Mouse (Mus musculus): Measurements from ENCODE around the gene Mcu. TPM values are rescaled to one million over a fixed set of nuclear protein-coding genes. Genes with fewer than 3 reads are reported as not detected.
A peak's percentile ranks its signal among the peaks of the same experiment; 100 is the strongest.

The Mcu gene
- polyA plus RNA-seq, 2 experiments from 2014 or later: 23.2 to 30.5 TPM

DNA sequence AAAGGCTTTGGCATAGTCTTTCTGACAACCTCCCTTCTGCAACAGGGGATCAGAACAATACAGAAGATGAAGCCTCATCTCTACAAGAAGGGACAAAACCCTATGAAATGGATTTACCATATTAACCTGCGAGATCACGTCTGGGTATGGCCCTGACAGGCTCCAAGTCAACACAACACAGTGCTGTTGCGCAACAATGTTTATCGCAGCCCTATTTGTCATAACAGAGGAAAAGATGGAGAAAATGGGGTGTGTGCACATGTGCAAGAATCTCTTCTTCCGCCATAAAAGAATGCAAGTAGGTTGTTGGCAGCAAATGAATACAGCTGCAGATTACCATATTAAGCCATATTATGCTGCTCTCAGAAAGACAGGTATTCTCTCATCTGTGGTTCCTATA lies 88.7 kb downstream of the Mcu start:
- ATAC-seq: no peak

DNA sequence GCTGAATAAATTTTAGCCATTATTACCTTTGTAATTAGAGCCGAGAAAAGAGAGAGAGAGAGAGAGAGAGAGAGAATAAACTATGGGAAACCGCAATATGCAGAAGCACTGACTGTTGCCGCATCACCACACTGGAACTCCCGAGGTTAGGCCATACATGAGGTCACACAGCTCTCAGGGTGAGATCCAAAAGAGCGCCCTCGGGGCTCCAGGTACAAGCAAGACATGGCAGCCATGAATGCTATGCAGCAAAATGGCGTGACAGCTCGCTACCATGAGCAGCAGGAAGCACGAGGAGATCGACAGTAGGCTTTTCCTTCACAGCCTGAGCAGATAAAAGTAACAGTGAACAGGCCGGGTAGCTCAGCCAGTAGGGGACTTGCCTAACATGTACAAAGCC lies 89.2 kb downstream of the Mcu start:
- no peak for ATAC-seq

DNA sequence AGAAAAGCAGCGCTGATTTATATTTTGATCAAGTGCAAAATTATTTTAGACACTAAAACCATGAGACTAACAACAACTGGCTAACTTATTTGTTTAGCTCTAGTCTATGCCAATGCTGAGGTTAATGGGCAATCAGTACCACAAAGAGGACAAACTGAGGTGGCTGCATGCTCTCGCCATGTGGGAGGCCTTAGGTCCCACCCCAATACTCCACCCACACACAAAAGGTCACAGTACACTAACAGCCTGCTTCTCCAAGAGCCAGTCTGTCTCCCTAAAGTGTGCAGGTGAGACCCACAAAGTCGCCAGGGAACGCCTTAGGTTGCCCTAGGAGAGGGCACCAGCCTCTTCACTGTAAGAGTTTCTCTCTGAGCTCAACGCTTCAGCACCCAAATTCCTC lies 91.8 kb downstream of the Mcu start:
- ATAC-seq: no peak

DNA sequence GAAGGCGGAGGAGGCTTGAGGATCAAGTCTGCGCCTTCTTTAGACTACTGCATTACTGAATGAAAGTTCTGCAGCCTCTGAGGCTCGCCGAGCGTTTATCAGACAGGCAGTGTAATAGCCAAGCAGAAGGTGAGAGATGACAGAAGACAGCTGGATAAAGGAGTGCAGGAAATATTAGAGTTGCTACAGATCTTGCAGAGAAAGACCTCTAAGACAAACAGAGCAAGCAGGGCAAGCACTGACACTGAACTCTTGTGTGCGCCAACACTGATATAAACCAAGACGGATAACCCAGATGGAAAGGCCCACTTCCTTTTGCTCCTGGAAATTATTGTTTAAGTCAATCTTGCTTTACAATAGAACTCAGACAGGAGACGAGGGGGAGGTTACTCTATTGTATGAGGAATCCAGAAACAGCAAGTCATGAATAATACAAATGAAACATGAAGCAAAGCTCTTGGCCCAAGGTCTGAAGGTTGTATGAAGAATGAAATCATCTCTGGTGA lies 92.6 kb downstream of the Mcu start:
- ATAC-seq: no peak

DNA sequence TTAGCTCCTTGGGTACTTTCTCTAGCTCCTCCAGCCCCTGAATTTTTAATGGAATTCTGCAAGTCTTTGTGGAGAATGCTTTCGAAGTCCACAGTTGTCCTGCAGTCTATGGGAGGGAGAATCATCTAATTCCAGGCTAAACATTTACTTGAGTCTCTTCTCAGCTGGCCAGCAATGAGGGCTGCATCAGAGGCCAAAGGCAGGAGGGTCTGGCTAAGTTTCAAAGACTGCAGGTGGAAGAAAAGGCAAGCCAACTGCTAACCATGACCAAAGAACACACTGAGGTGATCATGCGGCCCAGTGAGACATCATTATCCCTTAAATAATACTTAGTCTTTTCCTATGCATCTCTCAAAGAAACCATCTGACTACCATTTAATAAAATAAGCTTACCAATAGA lies 95.8 kb downstream of the Mcu start:
- no peak for ATAC-seq

DNA sequence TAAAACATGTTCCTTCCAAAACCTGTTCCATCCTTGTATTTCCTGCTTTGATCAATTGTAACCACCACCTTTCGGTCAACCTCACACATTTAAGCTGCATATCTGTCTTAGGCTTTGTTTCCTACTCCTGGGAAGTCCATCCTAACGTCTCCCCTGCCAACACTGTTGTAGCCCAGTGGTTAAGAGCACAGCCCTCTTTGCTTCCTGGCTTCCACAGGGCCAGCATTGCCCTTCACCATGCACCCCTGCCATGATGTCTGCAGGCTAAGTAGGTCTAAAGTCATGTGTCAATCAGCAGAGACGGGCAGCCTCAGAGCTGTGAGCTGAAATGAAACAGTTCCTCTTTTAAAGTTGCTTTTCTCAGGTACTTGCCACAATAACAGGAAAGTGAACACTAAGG lies 97.1 kb downstream of the Mcu start:
- no peak for ATAC-seq

DNA sequence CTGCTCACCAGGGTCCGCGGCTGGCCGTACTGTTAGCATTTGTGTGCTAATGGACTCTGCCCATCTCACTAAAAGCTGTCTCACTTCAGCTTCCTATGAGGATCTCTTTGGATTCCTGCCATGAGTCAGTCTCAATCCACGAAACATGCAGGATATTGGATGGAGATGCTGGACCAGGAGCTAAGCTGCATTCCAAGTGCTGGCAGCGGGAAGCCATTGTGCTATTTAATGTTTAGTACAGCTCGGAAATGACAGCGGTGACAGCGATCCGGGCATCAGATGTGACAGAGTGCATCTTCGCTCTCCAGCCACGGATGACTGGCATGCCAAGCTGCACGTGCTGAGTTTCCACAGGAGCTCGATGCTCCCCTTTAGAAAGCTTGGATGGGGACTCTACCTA lies 99.3 kb downstream of the Mcu start:
- ATAC-seq: no peak

DNA sequence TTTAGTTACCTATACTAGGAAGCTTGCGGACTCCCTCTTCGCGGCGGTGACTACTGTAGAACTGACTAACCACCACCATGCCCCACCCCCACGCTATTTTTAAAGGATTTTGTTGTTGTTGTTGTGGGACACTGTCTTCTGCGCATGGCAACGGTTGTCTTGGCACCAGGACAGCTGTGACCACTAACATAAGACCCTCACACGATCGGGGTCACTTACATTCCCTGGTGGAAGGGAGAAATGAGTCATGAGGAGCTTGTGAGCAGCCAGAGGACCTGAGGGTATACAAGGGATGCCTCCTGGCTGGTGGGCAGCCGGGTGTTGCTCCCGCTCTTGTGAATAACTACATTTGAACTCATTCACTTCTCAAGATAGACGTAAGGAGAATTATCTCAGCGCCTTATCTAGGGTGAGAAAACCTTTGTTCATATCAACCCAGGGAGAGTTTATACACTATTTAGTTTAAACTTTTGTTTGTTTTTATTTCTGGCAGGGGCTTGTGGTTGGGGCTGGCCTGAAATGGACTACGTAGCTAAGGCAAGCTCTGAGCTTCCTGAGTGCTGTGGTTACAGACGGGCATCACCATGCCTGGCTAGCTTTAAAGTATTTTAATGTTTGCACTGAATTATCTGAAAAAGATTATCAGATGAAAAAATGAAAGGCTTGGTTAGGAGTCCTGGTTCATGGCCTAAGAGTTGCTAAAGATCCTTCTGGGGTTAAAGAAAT lies 101.6 kb downstream of the Mcu start:
- ATAC-seq: no peak

DNA sequence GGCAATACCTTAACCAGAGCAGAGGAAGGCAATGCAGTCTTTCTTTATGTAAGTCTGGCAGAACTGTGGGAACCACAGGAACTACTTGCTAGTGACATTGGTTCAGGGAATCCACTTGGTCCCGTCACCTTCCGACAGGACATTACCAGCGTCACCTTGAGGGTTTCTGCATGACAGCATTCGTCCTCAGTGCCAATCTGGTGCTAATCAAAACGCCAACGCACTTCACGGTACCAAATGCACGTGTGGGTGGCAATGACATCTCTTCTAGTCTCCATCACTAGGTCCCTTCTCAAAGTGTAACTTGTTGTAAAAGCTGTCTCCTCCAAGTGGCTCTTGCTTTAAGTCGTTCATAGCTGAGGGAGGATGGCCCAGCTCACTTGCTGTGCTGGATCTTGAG lies 104.3 kb downstream of the Mcu start:
- peak; percentile 48 for ATAC-seq

DNA sequence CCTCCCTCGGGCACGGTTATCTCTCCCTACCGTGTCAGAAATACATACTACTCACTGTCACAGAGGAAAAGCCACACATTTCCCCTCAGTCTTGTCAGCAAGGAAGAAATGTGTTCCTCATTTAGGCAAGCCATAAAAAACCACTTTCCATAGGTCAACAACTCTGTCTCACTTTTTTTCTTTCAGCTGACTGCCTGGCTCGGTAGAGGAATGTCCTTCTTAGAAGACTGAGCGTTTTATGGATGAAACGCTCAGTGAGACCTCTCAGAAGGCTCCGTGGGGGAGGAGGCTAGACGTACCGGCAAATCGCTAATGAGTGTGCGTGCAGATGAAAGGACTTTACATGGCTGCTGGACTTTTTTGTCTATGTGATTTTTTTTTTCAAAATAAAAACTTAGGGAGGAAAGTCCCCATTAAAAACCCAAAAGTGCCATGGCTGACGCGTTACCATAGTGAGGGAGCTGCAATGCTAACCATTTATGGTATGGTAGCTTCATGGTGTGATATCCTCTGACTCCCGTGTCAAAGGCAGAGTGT lies 105.0 kb downstream of the Mcu start:
- ATAC-seq: peak; percentile 85

DNA sequence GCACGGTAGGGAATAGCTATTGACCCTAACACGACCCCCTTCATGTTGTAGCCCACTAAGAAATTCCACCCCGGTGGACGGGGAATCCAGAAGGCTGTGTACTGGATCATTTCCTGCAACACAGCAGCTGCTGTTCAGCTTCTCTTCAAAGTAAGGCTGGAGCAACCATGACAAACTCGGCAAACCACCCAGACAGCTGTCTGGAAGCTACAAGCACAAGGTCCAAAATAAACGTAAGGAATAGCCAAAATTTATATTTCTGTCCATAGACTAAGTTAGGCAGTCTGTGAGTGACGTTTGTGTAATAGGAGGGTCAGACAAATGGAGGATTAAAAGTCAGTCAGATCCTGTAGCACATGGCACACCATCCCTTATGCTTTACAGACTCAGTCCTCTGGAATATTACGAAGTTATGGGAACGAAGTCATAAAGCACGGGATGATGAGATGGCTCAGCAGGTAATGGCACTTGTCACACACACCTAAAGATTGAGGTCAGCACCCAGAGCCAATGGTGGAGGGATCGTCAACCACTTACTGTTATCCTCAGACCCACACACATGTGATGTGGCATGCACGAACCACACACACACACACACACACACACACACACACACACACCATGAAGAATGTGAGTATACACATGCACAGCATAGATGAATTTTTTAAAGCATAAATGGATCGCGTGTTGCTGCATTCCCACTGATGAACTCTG lies 105.6 kb downstream of the Mcu start:
- no peak for ATAC-seq

DNA sequence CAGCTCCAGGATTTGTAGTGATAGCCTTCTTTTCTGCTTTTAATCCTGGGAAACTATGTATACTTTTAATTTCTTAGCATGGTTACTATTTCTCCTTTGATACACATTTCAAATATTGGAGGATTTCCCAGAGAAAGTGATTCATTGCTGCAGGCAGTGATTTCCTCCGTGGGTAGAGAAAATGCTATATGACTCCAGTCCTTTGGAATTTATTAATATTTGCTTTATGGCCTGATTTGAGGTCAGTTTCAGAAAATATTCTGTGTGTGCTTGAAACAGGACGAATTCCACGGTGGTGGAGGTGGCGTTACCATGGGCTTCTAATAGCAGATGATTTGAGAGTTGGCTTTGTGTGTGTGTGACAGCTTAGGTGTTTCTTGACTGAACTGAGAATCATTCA lies 107.3 kb downstream of the Mcu start:
- ATAC-seq: no peak

DNA sequence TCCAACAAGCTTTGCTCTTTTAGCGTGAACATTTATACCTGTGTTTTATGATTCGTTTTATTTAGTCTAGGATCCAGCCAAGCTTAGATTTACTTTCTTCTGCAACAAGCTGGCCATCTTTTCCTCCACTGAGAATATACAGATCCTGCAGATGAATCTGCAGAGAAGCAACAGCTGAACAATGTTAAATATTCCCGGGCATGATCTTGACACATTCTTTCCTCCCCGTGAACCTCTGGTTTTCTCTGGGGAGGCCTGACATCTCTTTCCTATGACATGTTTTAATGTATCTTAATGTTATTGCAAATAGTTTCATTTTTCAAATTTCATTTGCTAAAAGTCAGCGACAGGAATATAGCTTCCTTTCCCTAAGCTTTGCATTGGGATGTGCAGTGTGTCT lies 109.8 kb downstream of the Mcu start:
- ATAC-seq: no peak

DNA sequence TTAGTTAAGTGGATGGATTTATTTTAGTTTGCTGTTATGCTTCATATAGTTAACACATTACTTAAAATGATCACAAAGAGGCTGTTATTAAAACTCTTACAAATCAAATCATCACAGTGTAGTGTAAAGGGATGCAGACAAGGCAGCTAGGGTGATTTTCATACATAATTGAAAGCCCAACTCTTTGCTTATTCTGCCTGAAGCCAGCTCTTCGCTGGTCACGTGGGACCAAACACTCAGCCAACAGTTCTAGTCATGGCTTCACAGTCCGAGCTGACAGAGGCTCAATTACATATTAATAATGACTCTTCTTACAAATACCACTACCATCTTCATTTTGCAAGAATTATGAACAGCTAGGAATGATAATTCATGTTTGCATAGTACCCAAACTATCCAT lies 112.2 kb downstream of the Mcu start:
- no peak for ATAC-seq

DNA sequence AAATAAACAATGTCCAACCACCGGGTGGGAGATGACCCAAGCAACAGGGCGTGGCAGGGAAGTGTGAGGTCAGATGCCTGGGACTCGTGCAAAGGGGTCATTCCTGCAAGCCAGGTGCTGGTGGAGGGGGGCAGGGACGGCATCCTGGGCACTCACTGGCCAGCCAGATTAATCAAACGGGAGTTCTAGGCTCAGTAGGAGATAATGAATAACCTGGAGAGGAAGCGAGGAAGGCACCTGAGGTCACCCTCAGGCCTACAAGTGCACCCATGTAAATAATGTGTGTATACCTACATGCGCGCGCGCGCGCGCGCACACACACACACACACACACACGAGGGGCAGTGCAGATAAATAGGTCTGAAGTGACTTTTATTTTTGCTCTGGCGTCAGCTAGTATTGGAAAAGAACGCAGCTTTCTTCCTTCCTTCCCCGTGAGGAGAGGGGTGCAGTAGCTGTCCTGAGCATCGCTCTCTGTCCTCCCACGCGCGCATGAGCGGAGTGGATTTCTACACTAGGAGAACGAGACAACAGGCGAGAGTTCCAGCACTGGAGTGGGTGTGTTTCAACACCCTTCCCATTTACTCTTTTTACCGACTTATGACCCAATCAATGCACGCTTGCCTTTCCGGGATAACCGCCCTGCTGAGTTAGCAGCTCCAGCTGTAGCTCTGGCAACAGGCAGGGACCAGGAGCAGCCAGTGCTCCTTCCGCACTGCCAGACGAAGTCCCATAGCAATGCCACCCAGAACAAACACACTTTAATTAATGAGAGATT lies 112.9 kb downstream of the Mcu start:
- ATAC-seq: no peak

DNA sequence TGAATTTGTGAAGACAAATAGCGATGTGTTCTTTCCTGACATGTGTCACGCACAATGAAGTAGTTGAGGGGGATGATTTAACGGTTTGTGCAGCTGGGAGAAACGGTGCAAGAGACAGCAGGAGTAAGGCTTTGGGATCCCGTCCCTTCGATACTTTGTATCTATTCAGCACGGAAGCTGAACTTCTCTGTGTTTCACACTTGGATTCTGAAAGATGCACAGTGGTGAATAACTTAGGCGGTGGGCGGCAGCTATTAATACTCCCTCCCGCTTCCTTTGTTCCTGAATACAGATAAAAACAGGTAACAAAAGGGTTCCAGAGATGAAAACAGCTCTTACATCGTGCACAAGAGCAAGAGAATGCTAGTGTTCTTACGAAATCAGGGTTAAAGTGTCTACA lies 114.1 kb downstream of the Mcu start:
- no peak for ATAC-seq

DNA sequence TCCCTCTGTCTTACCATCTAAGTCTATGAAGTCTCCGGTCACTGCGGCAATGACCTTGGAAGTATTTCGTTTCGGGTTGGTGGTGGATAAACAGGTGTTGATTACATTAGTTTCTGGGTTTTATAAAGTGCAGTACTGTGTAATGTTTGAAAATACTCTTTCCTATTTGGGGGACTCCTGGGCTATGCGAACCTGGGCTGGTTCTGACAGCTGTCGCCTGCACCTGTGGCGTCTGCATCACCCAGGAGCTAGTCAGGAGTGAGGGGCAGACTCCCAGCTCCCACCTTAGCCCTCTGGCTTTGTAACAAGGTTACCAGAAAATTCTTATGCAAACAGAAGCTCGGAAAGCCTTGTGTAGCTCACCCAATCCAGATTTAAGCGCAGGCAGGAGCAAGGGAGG lies 114.7 kb downstream of the Mcu start:
- no peak for ATAC-seq

DNA sequence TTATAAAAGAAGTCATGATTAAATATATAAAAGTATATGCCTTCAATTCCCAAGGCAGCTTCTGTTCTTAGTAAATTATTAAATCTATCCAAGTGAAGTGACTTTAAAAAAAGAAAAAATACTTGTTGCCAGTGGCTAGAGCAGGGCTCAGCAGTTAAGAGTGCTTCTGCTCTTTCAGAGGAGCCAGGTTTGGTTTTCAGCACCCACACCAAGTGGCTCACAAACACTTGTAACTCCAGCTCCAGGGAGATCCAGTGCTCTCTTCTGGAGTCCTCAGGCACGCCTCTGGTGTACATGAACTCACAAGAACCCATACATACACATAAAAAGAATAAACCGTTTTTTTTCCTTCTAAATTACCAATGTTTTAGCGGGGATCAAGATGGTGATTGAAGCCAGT lies 116.3 kb downstream of the Mcu start:
- ATAC-seq: no peak

DNA sequence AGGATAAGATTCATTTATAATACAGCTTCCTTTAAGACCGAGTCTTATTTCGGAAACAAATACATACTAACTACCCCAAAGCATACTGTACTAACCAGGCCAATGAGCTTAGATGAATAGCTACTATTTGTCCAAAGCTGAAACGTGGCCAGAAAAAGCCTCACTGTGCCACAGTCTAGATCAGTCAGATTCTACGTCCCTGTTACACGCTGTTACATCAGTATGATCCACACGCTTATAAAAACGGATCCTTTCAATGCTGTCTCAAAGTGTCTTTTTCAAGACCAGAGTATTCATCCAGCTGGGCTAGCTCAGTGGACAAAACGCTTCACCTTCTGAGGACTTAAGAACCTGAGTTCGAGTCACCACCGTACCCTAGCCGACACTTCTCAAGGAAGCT lies 119.5 kb downstream of the Mcu start:
- no peak for ATAC-seq

DNA sequence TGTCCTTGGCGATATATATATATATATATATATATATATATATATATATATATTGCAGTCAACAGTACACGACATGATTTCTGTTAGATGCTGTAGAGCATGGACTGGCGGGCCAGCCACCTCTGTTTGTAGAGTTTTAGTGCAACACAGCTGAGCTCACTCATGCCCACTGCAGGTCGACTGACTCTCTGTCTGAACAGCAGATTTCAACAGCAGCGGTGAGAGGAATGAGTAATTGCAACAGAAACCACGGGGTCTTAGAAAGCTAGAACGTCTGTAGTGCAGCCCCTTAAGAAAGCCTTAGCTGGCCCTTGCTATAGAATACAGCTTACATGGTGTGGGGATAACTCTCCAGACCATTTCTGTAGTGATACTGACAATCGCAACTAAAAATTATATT lies 121.6 kb downstream of the Mcu start:
- no peak for ATAC-seq

DNA sequence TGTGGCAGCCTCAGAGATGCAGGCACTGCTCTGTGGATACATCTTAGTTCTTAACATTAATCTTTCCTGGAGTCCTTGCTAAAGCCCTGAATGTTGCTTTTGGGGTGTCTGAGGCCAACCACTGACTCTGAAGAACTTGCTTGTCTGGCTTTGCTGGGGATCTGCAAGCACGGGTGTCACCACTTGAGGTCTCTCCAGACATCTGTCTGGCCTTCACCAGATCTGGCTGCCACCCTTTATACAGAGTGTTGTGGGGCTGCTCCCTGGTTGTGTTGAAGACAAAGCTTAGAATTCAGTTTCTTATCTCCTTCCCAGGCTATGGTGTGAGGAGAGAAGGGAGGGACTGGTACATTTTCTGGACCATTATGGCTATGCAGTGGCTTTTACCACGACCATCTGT lies 122.4 kb downstream of the Mcu start:
- no peak for ATAC-seq

DNA sequence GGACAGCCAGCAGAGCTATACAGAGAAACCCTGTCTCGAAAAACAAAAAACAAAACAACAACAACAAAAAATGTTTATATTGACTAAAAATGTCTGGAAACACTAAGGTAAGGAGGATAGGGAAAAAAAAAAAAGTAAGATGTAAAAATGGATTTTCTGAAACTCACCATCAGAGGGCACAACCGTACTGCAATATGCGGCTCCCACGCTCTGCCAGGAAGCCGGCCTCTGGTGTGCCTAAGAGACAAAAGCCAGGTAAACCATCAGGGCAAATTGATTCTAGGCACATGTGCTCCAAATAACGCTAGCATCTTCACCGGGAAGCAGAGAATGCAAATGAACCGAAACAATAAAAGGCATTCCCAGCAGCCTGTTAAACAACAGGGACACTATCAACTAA lies 125.6 kb downstream of the Mcu start:
- ATAC-seq: no peak

DNA sequence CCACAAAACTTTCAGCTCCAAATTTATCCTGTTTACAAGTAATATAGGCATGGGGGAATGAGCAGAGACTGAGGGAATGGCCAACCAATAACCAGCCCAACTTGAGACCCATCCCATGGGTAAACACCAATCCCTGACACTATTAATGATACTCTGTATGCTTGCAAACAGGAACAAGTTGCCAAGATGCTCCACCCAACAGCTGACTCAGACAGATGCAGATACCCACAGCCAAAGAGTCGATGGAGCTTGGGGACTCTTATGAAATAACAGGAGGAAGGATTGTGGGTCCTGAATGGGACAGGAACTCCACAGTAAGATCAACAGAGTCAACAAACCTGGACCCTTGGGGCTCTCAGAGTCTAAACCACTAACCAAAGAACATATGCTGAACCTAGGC lies 127.1 kb downstream of the Mcu start:
- ATAC-seq: no peak
